Mouse (Mus musculus): ENCODE results near the gene Tmem132c. TPM values are rescaled to one million over a fixed set of nuclear protein-coding genes. Genes with fewer than 3 reads are reported as not detected.

The Tmem132c gene
- total RNA-seq, 2 experiments from 2014 or later, result 0.28 to 0.41 TPM

DNA sequence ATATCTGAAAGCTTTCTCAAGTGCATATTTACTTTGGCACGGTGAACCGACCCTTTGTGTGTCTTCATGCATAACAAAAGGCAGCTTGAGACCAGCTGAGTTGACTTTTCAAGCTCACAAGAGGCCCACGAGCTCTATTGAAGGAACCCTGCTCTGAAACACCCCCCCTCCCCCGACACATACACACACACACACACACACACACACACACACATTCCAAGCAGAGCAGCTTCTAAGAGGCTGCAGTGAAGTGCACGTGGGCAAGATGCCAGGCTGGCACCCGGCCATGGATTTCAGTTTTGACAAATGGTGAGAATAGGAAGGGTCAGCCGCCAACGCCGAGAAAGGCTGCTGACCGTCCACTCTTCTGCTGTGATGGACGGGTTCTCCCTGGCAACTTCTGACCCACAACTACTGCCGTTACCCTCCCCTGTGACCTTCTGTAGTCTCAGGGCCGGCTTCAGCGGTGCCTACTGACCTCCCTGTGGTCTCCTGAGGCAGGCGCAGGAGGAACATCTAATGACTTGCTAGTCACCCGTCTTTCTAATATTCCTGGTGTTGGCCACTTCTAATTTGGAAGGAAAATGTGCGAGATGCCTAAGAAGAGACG, 163.9 kb downstream of the Tmem132c start:
- DNase-seq (ENCODE audit: low spot score), result no peak

DNA sequence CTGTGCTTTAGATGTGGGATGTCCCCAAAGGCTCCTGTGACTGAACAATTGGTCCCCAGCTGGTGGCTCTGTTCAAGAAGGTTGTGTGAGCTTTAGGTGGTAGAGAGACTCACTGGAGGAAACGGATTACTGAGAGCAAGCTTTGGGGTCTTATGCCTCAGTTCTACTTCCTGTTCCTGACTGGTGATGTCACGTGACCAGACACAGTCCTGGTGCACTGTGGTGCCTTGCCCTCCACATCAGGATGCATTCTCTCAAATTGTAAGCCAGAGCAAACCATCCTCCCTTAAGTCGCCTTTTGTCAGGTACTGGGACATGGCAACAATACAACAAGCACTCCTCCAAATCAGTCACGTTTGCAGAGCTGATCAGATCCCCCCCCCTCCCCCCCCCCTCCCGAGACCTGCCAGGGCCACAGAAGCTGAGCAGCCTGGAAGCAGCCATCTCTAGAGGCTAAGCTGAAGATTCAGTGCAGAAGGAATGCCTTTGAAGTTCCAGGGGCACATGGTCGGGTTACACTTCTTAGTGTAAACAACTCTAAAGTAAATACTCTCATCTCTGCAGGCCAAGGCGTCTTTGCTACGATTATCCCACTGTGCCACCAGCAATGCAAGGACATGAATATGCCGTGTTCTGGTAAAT, 164.5 kb downstream of the Tmem132c start:
- no peak for DNase-seq (ENCODE audit: low spot score)

DNA sequence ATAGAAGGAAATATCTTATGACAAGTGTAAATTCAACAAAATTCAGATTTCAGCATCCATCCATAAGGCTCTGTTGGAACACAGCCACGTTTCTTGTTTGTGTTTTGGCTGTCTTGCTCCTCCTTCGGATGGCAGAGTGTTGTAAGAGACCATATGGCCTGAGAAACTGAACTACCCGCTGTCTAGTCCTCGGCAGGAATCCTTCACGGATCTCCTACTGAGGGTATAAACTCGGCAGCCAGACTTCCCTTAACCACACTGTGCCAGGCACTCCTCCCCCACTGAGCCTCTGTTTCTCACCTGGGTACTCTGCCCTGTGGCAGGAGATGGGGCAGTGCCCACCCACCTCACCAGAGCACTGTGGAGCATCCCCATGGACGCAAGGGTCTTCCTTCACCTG, 174.9 kb downstream of the Tmem132c start:
- no peak for DNase-seq (ENCODE audit: low spot score)

DNA sequence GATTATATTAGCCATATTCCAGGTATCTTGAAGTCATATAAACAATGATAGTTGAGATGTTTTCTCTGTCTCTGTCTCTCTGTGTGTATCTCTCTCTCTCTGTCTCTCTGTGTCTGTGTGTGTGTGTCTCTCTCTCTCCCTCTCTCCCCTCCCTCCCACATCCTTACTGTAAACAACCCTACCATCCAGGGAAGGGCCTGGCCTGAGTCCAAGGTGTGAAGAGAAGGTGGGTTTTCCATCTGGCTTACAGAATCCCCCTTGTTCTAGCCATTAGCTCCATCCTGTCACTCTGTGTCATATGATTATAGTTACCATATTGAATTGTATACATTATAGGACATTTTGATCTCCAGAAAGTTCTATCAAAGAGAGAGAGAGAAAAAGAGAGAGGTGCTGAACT, 182.3 kb downstream of the Tmem132c start:
- DNase-seq (ENCODE audit: low spot score), result no peak

DNA sequence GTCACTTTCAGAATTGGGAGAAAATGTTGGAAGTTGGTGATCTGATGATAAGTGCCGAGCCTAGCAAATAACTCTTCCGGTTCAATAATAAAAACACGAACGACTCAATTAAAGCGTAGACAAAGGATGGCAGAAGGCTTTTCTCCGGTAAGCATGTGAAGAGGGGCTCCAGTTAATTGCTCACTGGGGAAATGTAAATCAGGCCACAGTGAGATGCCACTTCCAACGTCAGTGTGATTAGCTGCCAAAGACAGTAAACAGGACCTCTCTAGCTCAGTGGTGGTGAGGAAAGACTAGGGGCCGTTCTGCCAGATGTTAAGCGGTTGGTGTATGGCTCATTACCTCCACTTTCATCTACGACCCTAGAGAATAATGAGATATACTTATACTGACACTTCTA, 187.5 kb downstream of the Tmem132c start:
- DNase-seq (ENCODE audit: low spot score), result no peak

DNA sequence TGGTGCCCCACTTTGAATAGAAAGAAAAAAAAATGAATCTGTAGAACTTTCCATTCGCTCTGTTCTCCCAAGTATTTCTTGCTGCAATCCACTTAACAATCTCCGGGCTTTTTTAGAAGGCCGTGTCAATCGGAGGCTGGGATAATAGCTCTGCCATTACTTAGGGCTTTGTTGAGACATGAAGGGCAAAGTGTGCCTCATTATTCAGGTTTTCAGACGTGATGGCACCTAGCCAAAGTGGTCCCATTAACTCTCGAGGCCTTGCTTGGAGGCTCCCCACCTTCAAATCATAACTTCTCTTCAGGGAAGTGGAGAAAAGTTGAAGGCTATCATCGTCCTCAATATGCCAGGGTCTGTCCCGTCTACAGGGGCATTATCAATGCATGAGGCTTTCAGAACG, 190.0 kb downstream of the Tmem132c start:
- DNase-seq (ENCODE audit: low spot score), result no peak

DNA sequence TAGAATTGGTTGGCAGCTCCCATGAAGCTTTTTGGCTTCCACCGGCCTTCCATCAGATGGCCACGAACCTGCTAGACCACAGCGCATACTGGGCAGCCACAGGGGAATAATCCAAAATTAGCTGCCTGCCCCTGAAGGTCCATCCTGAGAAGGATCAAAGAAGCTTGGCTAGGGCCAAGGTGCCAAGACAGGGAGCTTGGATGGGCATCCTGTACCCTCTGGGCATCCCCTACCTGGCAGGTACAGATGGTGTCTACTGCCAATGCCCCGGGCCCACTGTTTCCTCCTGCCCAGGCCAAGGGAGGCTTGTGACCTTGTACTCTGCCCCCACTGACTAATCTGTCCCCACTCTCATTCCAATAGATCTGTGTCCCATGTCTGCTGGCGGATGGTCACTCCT, 195.2 kb downstream of the Tmem132c start:
- DNase-seq (ENCODE audit: low spot score), result no peak

DNA sequence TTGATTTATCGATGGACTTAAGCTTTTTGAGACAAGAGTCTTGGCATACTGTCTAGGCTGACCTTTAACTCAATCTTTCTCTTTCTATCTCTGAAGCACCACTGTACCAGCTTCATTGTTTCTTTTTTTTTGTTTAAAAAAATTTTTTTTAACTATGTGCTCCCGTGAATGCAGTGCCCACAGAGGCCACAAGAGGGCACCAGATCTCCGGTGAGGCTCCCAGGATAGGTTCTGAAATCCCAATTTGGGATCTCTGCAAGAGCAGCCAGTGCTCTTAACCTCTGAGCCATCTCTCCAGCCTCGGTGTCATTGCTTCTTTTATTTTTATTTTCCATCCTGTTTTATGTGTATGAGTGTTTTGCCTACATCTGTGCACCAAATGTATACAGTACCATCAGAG, 197.0 kb downstream of the Tmem132c start:
- DNase-seq (ENCODE audit: low spot score), result no peak

DNA sequence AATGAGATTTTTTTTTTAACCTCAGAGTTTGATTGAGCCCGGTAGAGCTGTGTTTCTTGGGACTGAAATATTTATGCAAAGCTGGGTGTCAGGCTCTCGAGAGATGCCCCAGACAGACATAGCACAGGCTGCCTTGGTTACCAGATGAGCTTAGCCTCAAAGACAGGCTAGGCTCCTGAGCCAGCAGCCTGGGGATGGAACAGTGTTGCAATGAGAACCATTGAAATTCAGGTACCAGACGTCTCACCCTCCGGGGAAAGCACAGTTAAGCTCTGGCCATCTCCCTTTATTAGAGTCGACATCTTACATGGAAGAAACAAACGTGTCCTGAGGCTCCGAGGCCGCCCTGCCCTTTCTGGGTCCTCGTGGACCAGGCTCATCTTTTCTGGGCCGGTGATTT, 200.4 kb downstream of the Tmem132c start:
- DNase-seq (ENCODE audit: low spot score), result no peak

DNA sequence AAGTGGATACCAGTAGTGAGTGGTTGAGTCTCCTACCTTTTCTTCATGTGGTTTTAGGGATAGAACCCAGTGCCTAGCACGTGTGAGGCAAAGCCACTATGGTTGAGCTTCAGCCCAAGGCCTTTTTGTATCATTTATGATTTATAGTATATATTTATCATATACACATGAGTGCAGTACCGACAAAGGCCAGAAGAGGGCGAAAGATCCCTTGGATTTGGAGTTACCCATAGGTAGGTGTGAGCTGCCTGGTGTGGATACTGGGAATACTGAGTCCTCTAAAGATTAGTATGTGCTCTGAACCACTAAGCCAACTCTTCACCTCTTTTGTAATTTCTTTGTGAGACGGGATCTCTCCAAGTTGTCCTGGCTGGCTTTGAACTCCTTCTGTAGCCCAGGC, 212.0 kb downstream of the Tmem132c start:
- DNase-seq (ENCODE audit: low spot score), result no peak

DNA sequence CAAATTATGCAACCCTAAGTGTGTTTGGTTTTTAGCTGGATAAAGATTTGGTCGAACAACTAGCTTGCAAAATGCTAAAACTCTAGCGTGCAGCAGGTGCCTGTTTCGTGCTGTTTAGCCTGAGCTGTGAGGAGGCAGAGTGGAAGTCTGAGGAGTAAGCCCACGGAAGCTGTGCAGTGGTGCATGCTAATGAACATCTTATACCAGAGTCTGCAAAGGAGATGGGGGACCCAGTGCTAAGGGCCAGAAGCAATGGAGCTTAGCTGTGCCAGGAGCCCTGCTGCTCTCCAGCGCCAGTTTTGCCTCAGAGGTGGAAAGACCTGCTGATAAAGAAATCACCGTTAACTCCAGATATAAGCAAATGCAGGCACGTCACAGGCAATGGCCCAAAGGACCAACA, 212.5 kb downstream of the Tmem132c start:
- DNase-seq (ENCODE audit: low spot score), result no peak

DNA sequence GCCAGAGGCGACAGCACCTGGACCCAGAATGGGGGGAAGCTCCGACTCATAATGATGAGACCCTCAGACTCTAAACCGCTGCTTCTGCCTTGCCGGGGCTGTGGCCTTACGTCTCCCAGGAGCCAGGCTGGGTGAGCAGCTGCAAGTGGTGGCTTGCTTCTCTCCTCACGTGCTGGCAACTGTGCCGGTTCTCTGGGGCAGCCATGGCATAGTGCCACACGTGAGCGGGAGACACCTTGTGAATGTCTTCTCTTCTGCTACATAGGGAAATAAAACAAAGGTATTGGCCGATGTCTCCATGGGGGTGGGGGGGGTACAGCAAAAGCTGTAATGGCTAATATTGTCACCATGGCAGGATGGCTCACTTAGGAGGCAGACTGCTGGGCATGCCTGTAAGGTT, 214.5 kb downstream of the Tmem132c start:
- DNase-seq (ENCODE audit: low spot score), result no peak

DNA sequence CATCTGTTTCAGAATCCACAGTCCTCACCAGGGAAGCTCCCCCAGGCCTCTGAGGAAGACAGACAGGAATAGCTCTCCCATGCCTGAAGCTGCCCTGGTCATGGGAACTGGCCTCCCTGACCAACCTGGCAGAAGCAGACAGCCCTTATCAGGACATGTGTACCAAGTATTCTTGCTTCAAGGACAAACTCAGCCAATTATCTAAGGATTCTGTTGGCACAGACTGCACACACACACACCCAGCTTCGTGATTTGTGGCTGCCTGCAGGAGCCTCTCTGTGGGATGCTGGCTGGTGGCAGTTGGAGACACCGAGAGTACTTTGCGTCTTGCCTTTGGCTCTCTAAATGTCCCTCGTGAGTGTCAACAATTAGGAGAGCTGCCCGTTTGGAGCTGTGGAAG, 226.5 kb downstream of the Tmem132c start:
- peak; percentile 7 for DNase-seq (ENCODE audit: low spot score)

DNA sequence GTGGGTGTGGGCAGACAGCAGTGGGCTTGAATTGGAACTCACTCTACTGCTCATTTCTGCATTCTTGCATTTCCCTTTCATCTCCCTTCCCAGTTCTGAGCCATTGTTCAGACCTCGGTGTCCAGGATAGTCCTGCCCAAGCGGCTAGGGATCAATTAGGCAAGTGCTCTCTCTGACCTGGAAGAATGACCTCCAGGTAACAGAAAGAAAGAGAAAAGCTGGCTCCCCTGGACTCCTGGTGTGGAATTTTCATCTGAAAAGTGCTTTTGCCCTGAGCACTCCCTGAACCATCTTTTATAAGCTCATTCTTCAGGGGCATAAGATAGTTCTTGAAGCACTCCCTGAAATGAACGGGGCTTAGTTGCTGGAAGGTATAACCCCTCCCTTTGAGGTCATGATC, 228.7 kb downstream of the Tmem132c start:
- no peak for DNase-seq (ENCODE audit: low spot score)

DNA sequence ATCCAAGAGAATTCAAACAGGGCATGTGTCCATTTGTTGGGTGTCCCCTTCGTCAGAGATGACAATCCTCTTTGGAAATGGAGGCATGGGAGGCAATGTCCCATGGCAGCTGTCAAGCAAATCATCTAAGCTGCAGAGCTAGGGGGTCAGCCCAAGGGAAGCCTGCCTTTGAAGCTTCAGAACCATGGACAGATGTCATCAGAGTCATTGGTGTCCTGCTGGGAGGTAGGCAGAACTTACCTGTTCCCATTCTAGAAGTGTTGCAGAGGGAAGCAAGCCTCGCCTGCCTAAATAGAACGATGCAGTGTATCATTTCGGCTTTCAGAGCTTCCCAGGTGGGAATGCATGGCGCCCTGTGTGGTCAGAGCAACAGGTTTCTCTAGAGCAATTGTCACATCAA, 230.3 kb downstream of the Tmem132c start:
- DNase-seq (ENCODE audit: low spot score), result no peak

DNA sequence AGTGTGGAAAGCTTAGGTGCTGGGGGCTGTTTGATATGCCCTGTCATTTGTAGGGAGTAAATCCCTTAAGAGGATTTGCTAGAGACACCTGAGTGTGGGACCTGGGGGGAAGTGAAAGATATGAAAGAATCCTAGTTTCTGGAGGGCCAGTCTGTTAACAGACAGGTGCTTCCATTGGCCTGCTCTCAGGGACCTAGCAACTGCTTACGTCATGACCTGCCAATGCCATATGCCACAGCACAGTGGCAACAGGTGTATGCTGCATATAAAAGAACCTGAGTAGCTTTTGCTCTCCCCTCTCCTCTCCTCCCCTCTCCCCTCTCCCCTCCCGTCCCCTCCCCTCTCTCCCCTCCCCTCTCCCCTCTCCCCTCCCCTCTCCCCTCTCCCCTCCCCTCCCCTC, 232.1 kb downstream of the Tmem132c start:
- DNase-seq (ENCODE audit: low spot score), result no peak

DNA sequence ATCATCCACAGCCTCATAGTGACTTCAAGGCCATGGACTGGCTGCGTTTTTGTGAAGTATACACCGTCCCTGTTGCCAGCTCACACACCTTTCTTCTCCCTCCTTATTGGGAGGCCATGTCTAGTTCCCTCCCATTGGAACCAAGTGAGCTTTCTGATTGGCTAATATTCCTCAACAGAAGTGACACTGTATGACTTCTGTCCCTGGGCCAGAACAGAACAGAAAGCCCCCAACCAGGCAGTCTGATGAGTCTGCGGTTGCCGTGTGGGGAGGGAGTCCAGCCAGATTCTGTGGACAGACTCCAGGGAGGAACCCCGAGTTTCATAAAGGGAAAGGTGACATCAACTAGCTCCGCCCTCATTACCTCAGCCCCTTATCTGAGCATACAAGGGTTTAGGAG, 233.2 kb downstream of the Tmem132c start:
- DNase-seq (ENCODE audit: low spot score), result no peak

DNA sequence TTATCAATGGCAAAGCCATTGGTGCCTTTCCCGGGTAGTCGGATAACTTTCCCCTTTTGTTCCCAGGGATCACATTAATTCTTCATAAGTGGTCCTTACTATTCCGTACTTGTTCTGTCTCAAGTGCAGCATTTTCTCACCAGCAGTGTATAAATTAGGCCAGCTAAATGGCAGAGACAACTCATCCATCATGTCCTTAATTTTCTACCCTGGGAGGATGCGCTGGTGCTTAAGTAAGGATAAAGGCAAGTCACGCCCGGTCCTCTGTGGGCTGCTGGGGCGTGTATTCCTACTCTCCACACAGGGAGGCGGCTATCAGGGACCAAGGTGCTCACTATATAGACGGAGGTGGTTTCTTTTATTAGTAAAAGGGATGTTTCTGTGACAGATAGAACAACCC, 236.2 kb downstream of the Tmem132c start:
- no peak for DNase-seq (ENCODE audit: low spot score)

DNA sequence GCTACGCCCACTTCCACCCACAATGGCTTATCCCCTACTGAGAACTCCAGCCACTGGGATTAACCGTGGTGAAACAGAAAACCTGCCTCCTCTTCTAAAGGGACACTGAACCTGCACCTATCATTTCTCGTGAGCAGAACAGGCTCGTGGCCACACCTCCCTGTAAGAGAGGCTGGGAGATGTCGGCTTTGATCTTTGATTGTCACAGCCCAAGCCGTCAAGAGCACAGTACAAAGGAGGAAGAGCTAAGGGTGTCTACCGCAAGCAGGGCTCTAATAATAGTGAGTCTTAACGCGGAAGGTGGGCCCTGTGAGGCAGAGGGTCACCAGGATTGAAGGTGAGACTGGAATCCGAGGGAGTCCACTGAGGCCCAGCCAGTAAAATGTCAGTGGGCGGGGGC, 236.7 kb downstream of the Tmem132c start:
- no peak for DNase-seq (ENCODE audit: low spot score)

DNA sequence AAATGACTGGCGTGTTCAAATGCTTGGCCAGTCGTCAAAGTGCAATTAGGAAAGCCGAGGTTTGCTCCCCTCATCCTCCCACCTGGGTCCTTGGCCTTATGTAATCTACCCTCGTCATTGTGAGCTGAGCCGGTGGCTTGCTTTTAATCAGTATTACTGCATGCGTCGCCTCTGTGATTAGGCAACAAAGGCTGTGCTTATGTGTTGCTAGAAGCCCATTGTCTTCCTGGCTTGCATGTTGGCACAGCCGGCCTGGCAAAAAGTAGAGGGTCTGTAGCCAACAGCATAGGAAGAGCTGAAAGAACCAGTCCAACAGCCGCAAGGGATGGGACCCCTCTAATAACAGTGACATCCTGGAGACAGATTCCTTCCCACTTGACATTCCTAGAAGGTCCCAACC, 239.3 kb downstream of the Tmem132c start:
- DNase-seq (ENCODE audit: low spot score), result no peak

DNA sequence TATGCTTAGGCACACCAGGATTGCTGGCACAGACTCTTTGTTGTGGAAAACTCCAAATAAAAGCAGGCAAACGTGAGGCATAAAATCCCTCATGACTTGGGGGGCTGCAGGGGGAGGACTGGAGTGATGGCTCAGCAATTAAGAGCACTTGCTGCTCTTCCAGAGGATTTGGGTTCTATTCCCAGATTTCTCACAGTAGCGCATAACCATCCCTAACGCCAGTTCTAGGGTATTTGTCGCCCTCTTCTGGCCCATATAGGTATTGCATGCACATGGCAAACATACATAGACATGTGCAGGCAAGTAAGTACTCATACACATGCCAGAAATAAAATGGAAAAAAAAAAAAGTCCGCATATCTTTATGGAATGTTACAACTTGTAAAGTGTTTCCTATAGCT, 239.8 kb downstream of the Tmem132c start:
- DNase-seq (ENCODE audit: low spot score), result peak; percentile 15

DNA sequence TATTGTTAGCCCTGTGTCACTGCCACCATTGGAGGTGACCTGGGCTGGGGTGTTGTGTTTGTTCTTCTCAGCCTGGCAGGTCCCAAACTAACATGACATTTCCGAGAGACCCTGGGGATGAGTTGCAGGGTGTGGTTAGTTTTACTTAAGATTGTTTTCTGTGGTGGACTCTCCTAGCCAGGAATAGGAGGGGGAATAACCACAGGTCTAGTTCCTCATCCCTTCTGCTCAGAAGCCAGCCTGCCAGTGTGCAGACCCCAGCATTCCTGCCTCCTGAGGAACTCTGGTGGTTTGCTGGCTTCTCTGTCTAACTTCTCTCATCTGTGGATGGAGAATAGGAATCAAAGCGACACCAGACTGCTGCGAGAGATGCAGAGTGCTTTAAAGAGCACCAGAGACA, 240.7 kb downstream of the Tmem132c start:
- no peak for DNase-seq (ENCODE audit: low spot score)

DNA sequence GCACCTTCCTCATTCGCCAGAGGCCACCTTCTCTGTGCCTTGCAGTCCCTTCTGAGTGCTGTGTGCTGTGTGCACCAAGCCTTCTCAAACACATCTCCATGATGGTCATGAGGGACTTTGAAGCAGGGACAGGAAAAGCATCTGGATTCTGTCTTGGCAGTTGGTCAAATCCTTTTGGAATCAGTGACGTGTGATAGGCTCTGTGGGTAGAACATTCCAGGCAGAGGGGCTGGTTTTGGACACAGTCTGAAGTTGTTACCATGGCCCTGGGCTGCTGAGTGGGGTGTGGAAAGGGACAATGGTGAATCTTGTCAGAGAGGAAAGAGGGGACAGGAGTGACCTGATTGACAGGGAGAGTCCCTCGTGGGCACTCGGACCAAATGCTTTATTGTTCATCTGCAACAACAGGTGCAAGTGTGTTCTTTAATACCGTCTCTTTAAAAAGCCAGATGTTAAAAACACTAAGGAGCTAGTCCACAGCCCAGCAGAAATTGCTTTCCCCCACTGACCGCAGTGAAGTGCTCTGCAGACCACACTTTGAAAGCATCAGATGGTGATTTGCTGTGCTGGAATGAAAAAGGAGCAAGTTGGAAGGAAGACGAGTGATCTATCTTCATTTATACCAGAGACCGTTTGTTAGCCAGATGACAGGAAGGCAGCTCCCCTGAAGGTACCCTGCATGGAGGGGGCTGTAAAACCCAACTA, 242.5 kb downstream of the Tmem132c start:
- DNase-seq (ENCODE audit: low spot score), result no peak

All from gastrocnemius, adult 18-20 months (tissue).